8 mouse cellular contexts compared by ENCODE assay signal in the genomic region with DNA sequence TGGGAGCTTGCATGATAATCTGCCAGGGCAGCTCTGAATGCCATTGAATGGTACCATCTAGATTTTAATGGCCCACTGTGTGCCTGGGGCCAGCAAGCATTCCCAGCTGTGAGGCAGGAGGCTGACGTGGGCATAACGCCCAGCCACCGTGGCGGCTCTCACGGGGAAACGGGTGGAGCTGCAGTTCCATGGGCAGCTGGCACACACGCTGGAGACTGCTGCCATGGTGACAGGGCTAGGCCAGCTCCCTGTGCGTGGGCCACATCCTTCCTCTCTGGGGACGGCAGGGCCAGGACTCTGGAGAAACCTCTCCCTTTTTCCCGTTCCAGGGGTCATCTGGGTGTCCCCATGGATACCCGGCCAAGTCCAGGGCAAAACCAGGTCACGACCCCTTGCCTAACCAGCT. TPM values are rescaled to one million over a fixed set of nuclear protein-coding genes. Genes with fewer than 3 reads are reported as not detected.
DNase-seq lines count a peak whose midpoint lies in the region; ATAC-seq and TF ChIP-seq lines count a peak whose summit lies in the region.

No protein-coding gene starts in this region.

- H3K9me3 ChIP-seq in hindbrain, embryonic 16.5 days (ENCODE audit: control insufficient read depth, low read length) = peaks cover 2% of the 10 kb centered on the region; the same call in 1 of the 2 replicates

- H3K4me3 ChIP-seq in hindbrain, embryonic 16.5 days (ENCODE audit: low read length) = no peak overlapping the region
- no peak overlapping the region for H3K4me3 ChIP-seq in olfactory bulb, adult 2 months (ENCODE audit: insufficient read depth, low read depth, low read length)

- TF ChIP-seq POLR2A in olfactory bulb, adult 2 months (IDR thresholded peaks at IDR 0.05; ENCODE audit: insufficient read depth, low read depth, low read length) = no peak

- 0 out of 2 replicates have a peak overlapping the region, but pooled peaks have one; percentile 13 for H3K9ac ChIP-seq in hindbrain, embryonic 16.5 days (ENCODE audit: low read depth, low read length)

- peaks cover 23% of the 10 kb centered on the region for H3K4me1 ChIP-seq in hindbrain, embryonic 16.5 days (ENCODE audit: control insufficient read depth, insufficient read depth, low read depth, low read length)
- peaks cover 42% of the 10 kb centered on the region for H3K4me1 ChIP-seq in olfactory bulb, adult 2 months (ENCODE audit: control insufficient read depth, insufficient read depth, low read length)

- H3K27ac ChIP-seq in hindbrain, embryonic 16.5 days (ENCODE audit: low read depth, low read length) = peak overlapping the region; percentile 71
- peak overlapping the region; percentile 34 for H3K27ac ChIP-seq in olfactory bulb, adult 2 months (ENCODE audit: insufficient read depth, low read depth, low read length)

- H3K36me3 ChIP-seq in hindbrain, embryonic 16.5 days (ENCODE audit: control insufficient read depth, insufficient read depth, low read length) = no peaks in the 10 kb centered on the region

- DNase-seq in 3134 (ENCODE audit: extremely low read depth, insufficient read length, low spot score) = peak; percentile 77
- peak; percentile 68 for DNase-seq in adrenal gland, postnatal 10 days
- peak; percentile 72 to 92 for DNase-seq in left cerebral cortex, adult 9 months (ENCODE audit: low spot score in 2 of 2)
- DNase-seq in embryo, embryonic 9.5 days (ENCODE audit: extremely low spot score) = no peak
- no peak for DNase-seq in thymus, postnatal 4 days

- H3K27me3 ChIP-seq in hindbrain, embryonic 16.5 days (replicated peaks; ENCODE audit: control insufficient read depth, insufficient read depth, low read length) = no peaks in the 10 kb centered on the region

- no peak overlapping the region for H3K4me2 ChIP-seq in hindbrain, embryonic 16.5 days (ENCODE audit: low read length)

- no peak for TF ChIP-seq CTCF in olfactory bulb, adult 2 months (IDR thresholded peaks at IDR 0.05; ENCODE audit: insufficient read depth, low read depth, low read length)

- ATAC-seq in frontal cortex, adult (ENCODE audit: low TSS enrichment) = peak; percentile 72
- peak; percentile 76 for ATAC-seq in hindbrain, embryonic 16.5 days

- WGBS in hindbrain, embryonic 16.5 days = 22% methylated on average over 12 of the region's 12 CpGs
- WGBS in olfactory bulb, adult 2 months = 22% methylated on average over 12 of the region's 12 CpGs

RNA-seq across cellular contexts. Expression of a gene that starts 47.2 kb away (rescaled TPM):
- 100 to 1,000 TPM; 125 to 153 TPM for total RNA-seq in adrenal gland, postnatal 10 days (2021)
- polyA plus RNA-seq in hindbrain, embryonic 16.5 days (2015; fragmentation: Nextera tagmentation; extraction: Ambion mirVana) = 23.3 and 26.2 TPM in 2 replicates
- polyA plus RNA-seq in olfactory bulb, adult 2 months (2012; ENCODE audit: insufficient read depth, insufficient read length, low replicate concordance, missing spikeins) = not detected in 2 replicates

Comparison
In these comparisons a context has a peak if more than half of its experiments do, and no peak if none do; other contexts are left out.
1. DNase-seq: peak in 3134 (single experiment), adrenal gland, postnatal 10 days (single experiment) and left cerebral cortex, adult 9 months (2 of 2); none in embryo, embryonic 9.5 days (single experiment) and thymus, postnatal 4 days (single experiment).